Mouse (Mus musculus): Measurements from ENCODE around the gene Klf1. TPM values are rescaled to one million over a fixed set of nuclear protein-coding genes. Genes with fewer than 3 reads are reported as not detected.

Klf1 gene
- polyA plus RNA-seq, 1 experiment from 2014 or later = 1.1 TPM

- Histone ChIP-seq H3K27ac (no peak overlapping the region), H3K4me3 (replicated peaks; ENCODE audit: low read depth, low read length) (no peak overlapping the region; the same call in 1 of the 2 replicates), H3K4me1 (replicated peaks; ENCODE audit: insufficient read depth, low read length) (0 out of 2 replicates have a peak, but pooled peaks cover 6% of the 10 kb centered on the region), H3K9ac (ENCODE audit: low read depth, low read length) (no peak overlapping the region), H3K4me2 (ENCODE audit: low read length) (0 out of 2 replicates have a peak overlapping the region, but pooled peaks have one; percentile 68), H3K36me3 (ENCODE audit: insufficient read depth, low read length) (no peaks in the 10 kb centered on the region), H3K27me3 (ENCODE audit: insufficient read depth, low read length) (peaks cover 48% of the 10 kb centered on the region), H3K9me3 (replicated peaks; ENCODE audit: low read length) (no peaks in the 10 kb centered on the region)
- peak; percentile 11; the same call in 1 of the 2 replicates for ATAC-seq (replicated peaks; ENCODE audit: low FRiP score, low read depth)
- no peak for TF ChIP-seq CTCF (IDR thresholded peaks at IDR 0.05; ENCODE audit: low read depth)
- no peak for DNase-seq (ENCODE audit: low spot score)
- 6% methylated on average over 11 of the region's 11 CpGs for WGBS
Measured at GRCm38 (mm10) chr8:84945235-84945632, 43.5 kb downstream of the Klf1 start.

DNA sequence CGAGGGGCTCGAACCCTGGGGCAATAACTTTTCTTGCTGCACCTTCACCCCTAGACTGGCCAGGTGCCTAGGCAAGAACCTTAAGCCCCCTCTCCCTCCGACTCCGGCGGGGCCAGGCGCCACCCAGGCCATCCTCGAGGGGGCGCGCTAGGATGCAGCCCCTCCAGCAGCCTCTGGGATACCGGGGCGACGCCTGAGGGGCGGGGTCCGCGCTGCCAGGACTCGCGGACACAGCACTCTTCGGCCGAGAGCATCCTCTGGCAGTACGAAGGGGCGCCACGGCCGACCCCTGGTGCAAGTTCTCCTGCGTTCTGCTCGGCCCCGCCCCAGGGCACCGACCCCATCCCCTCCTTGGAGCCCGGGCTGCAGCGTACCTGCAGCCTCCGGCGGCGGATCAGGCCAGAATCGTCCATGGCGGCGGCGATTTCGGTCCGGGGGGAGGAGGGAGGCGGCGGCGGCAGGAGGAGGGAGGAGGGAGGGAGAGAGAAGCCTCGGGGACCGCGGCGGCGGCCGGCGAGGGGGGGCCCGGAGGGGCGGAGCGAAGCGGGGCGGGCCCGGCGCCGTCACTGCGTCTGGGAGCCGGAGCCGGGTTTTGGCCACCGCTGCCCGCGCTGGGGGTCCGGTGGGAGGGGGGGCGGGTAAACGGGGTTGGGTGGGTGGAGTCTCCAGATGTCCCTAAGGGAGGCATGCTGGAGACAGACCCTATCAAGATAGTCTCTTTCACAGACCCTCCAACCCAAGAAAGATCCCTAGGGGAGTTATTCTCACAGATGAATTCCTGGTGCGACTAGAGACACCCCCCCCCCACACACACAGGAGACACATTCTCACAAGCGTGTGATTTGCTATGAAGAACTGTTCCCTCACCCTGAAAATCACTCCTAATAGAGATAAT is 44.2 kb downstream of the Klf1 start:
- Histone ChIP-seq H3K27me3 (ENCODE audit: insufficient read depth, low read length) (peaks cover 52% of the 10 kb centered on the region), H3K27ac (no peak overlapping the region), H3K4me1 (replicated peaks; ENCODE audit: insufficient read depth, low read length) (0 out of 2 replicates have a peak, but pooled peaks cover 6% of the 10 kb centered on the region), H3K4me3 (replicated peaks; ENCODE audit: low read depth, low read length) (peak overlapping the region; percentile 34), H3K9me3 (replicated peaks; ENCODE audit: low read length) (no peaks in the 10 kb centered on the region), H3K36me3 (ENCODE audit: insufficient read depth, low read length) (no peaks in the 10 kb centered on the region), H3K4me2 (ENCODE audit: low read length) (peak overlapping the region; percentile 68), H3K9ac (ENCODE audit: low read depth, low read length) (no peak overlapping the region)
- TF ChIP-seq CTCF (IDR thresholded peaks at IDR 0.05; ENCODE audit: low read depth) = no peak
- ATAC-seq (replicated peaks; ENCODE audit: low FRiP score, low read depth) = 0 out of 2 replicates have a peak, but pooled peaks have one; percentile 25
- no peak for DNase-seq (ENCODE audit: low spot score)
- WGBS = under 1% methylated on average over 43 of the region's 67 CpGs

DNA sequence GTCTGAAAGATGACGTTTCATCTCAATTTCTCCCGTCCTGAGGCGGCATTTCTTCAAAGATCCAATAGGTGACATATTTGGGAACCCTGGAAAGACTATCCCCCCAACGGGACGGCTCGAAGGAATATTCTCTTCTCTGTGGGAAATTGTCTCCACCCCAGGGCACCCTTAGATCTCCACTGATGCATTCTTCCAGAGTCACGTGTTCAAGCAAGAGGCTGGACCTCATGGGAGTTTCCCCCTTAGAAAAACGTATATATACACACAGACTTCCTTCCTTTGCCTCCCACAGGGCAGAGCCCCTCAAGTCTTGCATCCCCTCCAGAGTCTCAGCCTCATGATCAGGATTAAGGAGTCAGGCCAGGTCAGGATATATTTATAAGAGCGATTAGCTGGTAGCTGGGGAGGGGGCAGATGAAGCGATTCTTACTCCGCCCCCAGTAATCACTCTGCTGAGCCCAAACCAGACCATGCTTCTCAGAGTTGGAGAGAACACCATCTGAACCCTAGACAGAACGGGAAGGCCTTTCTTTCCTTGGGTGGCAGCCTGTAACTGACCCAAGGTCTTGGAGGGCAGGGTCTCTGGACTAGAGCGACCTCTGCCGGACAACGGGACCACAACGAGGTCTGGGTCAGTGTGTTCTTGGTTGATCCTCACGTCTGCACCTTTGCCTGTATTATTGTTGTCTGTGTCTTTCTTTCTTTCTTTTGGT is 45.0 kb downstream of the Klf1 start, which contains the start of gene Rtbdn:
TSS of gene Rtbdn (plus strand) at position 464 of the 713 bp plus-strand sequence.
- 7% methylated on average over 17 of the region's 17 CpGs for WGBS
- Histone ChIP-seq H3K27me3 (ENCODE audit: insufficient read depth, low read length) (peaks cover 52% of the 10 kb centered on the region), H3K9ac (ENCODE audit: low read depth, low read length) (no peak within 1 kb of the TSS), H3K4me3 (replicated peaks; ENCODE audit: low read depth, low read length) (peak within 1 kb of the TSS; percentile 34), H3K4me1 (replicated peaks; ENCODE audit: insufficient read depth, low read length) (0 out of 2 replicates have a peak, but pooled peaks cover 6% of the 10 kb centered on the region), H3K4me2 (ENCODE audit: low read length) (peak within 1 kb of the TSS; percentile 68), H3K27ac (no peak within 1 kb of the TSS), H3K36me3 (ENCODE audit: insufficient read depth, low read length) (no peaks in the 10 kb centered on the region), H3K9me3 (replicated peaks; ENCODE audit: low read length) (no peaks in the 10 kb centered on the region)
- peak; percentile 24; the same call in 1 of the 2 replicates for TF ChIP-seq CTCF (IDR thresholded peaks at IDR 0.05; ENCODE audit: low read depth)
- DNase-seq (ENCODE audit: low spot score) (no peak), ATAC-seq (replicated peaks; ENCODE audit: low FRiP score, low read depth) (no peak)

DNA sequence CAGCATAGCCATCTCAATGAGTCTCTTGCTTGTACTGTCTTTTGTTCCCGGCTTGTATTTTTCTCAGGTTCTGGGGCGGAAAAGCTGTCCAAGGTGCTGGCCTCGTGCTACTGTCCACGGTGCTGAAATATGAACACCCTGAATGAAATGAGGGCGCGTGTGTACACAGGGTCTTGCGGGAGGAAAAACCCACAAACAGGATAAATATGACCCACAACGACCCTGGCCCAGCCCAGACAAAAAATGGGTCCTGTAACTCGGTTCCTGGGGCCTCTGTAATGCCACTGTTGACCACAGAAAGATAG is 45.5 kb downstream of the Klf1 start:
- Histone ChIP-seq H3K9ac (ENCODE audit: low read depth, low read length) (no peak overlapping the region), H3K4me3 (replicated peaks; ENCODE audit: low read depth, low read length) (no peak overlapping the region), H3K27me3 (ENCODE audit: insufficient read depth, low read length) (peaks cover 52% of the 10 kb centered on the region), H3K36me3 (ENCODE audit: insufficient read depth, low read length) (no peaks in the 10 kb centered on the region), H3K27ac (no peak overlapping the region), H3K9me3 (replicated peaks; ENCODE audit: low read length) (no peaks in the 10 kb centered on the region), H3K4me1 (replicated peaks; ENCODE audit: insufficient read depth, low read length) (0 out of 2 replicates have a peak, but pooled peaks cover 6% of the 10 kb centered on the region), H3K4me2 (ENCODE audit: low read length) (no peak overlapping the region)
- peak; percentile 72 for DNase-seq (ENCODE audit: low spot score)
- TF ChIP-seq CTCF (IDR thresholded peaks at IDR 0.05; ENCODE audit: low read depth) = no peak
- ATAC-seq (replicated peaks; ENCODE audit: low FRiP score, low read depth) = no peak
- 13% methylated on average over 9 of the region's 9 CpGs for WGBS

GRCm38 (mm10) chr8:84949753-84950152 is 48.0 kb downstream of the Klf1 start:
- H3K9ac ChIP-seq (ENCODE audit: low read depth, low read length) = no peak overlapping the region
- DNase-seq (ENCODE audit: low spot score) = no peak
- peaks cover 42% of the 10 kb centered on the region for H3K27me3 ChIP-seq (ENCODE audit: insufficient read depth, low read length)
- H3K36me3 ChIP-seq (ENCODE audit: insufficient read depth, low read length) = no peaks in the 10 kb centered on the region
- no peak for ATAC-seq (replicated peaks; ENCODE audit: low FRiP score, low read depth)
- 0 out of 2 replicates have a peak, but pooled peaks cover 6% of the 10 kb centered on the region for H3K4me1 ChIP-seq (replicated peaks; ENCODE audit: insufficient read depth, low read length)
- 0 out of 2 replicates have a peak, but pooled peaks have one; percentile 4 for TF ChIP-seq CTCF (IDR thresholded peaks at IDR 0.05; ENCODE audit: low read depth)
- 22% methylated on average over 12 of the region's 12 CpGs for WGBS
- no peak overlapping the region for H3K4me3 ChIP-seq (replicated peaks; ENCODE audit: low read depth, low read length)
- H3K27ac ChIP-seq = no peak overlapping the region
- no peak overlapping the region for H3K4me2 ChIP-seq (ENCODE audit: low read length)
- H3K9me3 ChIP-seq (replicated peaks; ENCODE audit: low read length) = no peaks in the 10 kb centered on the region

- peaks cover 16% of the 10 kb centered on the region for H3K27me3 ChIP-seq (ENCODE audit: insufficient read depth, low read length)
- no peaks in the 10 kb centered on the region for H3K4me1 ChIP-seq (replicated peaks; ENCODE audit: insufficient read depth, low read length)
- no peaks in the 10 kb centered on the region; the same call in 1 of the 2 replicates for H3K36me3 ChIP-seq (ENCODE audit: insufficient read depth, low read length)
- no peak overlapping the region for H3K27ac ChIP-seq
- no peaks in the 10 kb centered on the region for H3K9me3 ChIP-seq (replicated peaks; ENCODE audit: low read length)
- TF ChIP-seq CTCF (IDR thresholded peaks at IDR 0.05; ENCODE audit: low read depth) = no peak
- 9% methylated on average over 18 of the region's 18 CpGs for WGBS
- H3K4me3 ChIP-seq (replicated peaks; ENCODE audit: low read depth, low read length) = no peak overlapping the region
- no peak overlapping the region for H3K4me2 ChIP-seq (ENCODE audit: low read length)
- DNase-seq (ENCODE audit: low spot score) (peak; percentile 25), ATAC-seq (replicated peaks; ENCODE audit: low FRiP score, low read depth) (no peak)
- H3K9ac ChIP-seq (ENCODE audit: low read depth, low read length) = no peak overlapping the region
Measured at GRCm38 (mm10) chr8:84952612-84953255, 51.0 kb downstream of the Klf1 start.

Small RNA genes within 50 kb of the gene (microRNA-seq; reads per million reads assigned to microRNA genes)
- not detected for gene Gm24197
- 1.6 reads per million for gene Mir7069

Other genes starting within 250 kb of the Klf1 start
- 77.4 and 83.8 TPM in 2 replicates for gene Ier2, start 239.1 kb upstream of the Klf1 start, polyA plus RNA-seq (2015; fragmentation: Nextera tagmentation; extraction: Ambion mirVana)
- 55.3 and 56.1 TPM in 2 replicates for gene Trmt1, start 215.6 kb upstream of the Klf1 start, polyA plus RNA-seq (2015; fragmentation: Nextera tagmentation; extraction: Ambion mirVana)
- 15.9 and 16.1 TPM in 2 replicates for gene Nacc1, start 214.1 kb upstream of the Klf1 start, polyA plus RNA-seq (2015; fragmentation: Nextera tagmentation; extraction: Ambion mirVana)
- gene Lyl1, start 200.5 kb upstream of the Klf1 start, polyA plus RNA-seq (2015; fragmentation: Nextera tagmentation; extraction: Ambion mirVana) = 6.1 and 6.4 TPM in 2 replicates
- 1.9 and 2.5 TPM in 2 replicates for gene G430095P16Rik, start 178.9 kb upstream of the Klf1 start, polyA plus RNA-seq (2015; fragmentation: Nextera tagmentation; extraction: Ambion mirVana)
- gene Nfix, start 101.6 kb upstream of the Klf1 start, polyA plus RNA-seq (2015; fragmentation: Nextera tagmentation; extraction: Ambion mirVana) = 21.1 and 22.3 TPM in 2 replicates
- 7.0 and 7.4 TPM in 2 replicates for gene Dand5, start 79.1 kb upstream of the Klf1 start, polyA plus RNA-seq (2015; fragmentation: Nextera tagmentation; extraction: Ambion mirVana)
- 51.0 and 54.3 TPM in 2 replicates for gene Gadd45gip1, start 70.4 kb upstream of the Klf1 start, polyA plus RNA-seq (2015; fragmentation: Nextera tagmentation; extraction: Ambion mirVana)
- gene Rad23a, start 61.3 kb upstream of the Klf1 start, polyA plus RNA-seq (2015; fragmentation: Nextera tagmentation; extraction: Ambion mirVana) = 97.1 and 98.9 TPM in 2 replicates
- gene Calr, start 55.0 kb upstream of the Klf1 start, polyA plus RNA-seq (2015; fragmentation: Nextera tagmentation; extraction: Ambion mirVana) = 644 and 753 TPM in 2 replicates
- 68.2 and 74.7 TPM in 2 replicates for gene Farsa, start 44.9 kb upstream of the Klf1 start, polyA plus RNA-seq (2015; fragmentation: Nextera tagmentation; extraction: Ambion mirVana)
- gene Syce2, start 29.8 kb upstream of the Klf1 start, polyA plus RNA-seq (2015; fragmentation: Nextera tagmentation; extraction: Ambion mirVana) = 43.0 and 45.7 TPM in 2 replicates
- 59.2 and 67.6 TPM in 2 replicates for gene Gcdh, start 8.0 kb upstream of the Klf1 start, polyA plus RNA-seq (2015; fragmentation: Nextera tagmentation; extraction: Ambion mirVana)
- 12.3 and 13.2 TPM in 2 replicates for gene Dnase2a, start 6.6 kb downstream of the Klf1 start, polyA plus RNA-seq (2015; fragmentation: Nextera tagmentation; extraction: Ambion mirVana)
- 0.04 and 0.08 TPM in 2 replicates for gene Mast1, start 35.4 kb downstream of the Klf1 start, polyA plus RNA-seq (2015; fragmentation: Nextera tagmentation; extraction: Ambion mirVana)
- 0.09 TPM in 1 of 2 replicates, not detected in the other for gene Rtbdn, start 45.1 kb downstream of the Klf1 start, polyA plus RNA-seq (2015; fragmentation: Nextera tagmentation; extraction: Ambion mirVana)
- gene Gm49661, start 67.5 kb downstream of the Klf1 start, polyA plus RNA-seq (2015; fragmentation: Nextera tagmentation; extraction: Ambion mirVana) = not detected in 2 replicates
- 729 and 747 TPM in 2 replicates for gene Prdx2, start 67.7 kb downstream of the Klf1 start, polyA plus RNA-seq (2015; fragmentation: Nextera tagmentation; extraction: Ambion mirVana)
- gene Rnaseh2a, start 67.8 kb downstream of the Klf1 start, polyA plus RNA-seq (2015; fragmentation: Nextera tagmentation; extraction: Ambion mirVana) = 101 and 103 TPM in 2 replicates
- 22.7 and 27.7 TPM in 2 replicates for gene Junb, start 76.8 kb downstream of the Klf1 start, polyA plus RNA-seq (2015; fragmentation: Nextera tagmentation; extraction: Ambion mirVana)
- gene Hook2, start 88.7 kb downstream of the Klf1 start, polyA plus RNA-seq (2015; fragmentation: Nextera tagmentation; extraction: Ambion mirVana) = 30.2 and 32.0 TPM in 2 replicates
- not detected in 2 replicates for gene Best2, start 112.6 kb downstream of the Klf1 start, polyA plus RNA-seq (2015; fragmentation: Nextera tagmentation; extraction: Ambion mirVana)
- 116 and 125 TPM in 2 replicates for gene Asna1, start 123.4 kb downstream of the Klf1 start, polyA plus RNA-seq (2015; fragmentation: Nextera tagmentation; extraction: Ambion mirVana)
- 120 and 131 TPM in 2 replicates for gene Trir, start 124.9 kb downstream of the Klf1 start, polyA plus RNA-seq (2015; fragmentation: Nextera tagmentation; extraction: Ambion mirVana)
- gene Tnpo2, start 135.0 kb downstream of the Klf1 start, polyA plus RNA-seq (2015; fragmentation: Nextera tagmentation; extraction: Ambion mirVana) = 19.0 and 19.4 TPM in 2 replicates
- gene Fbxw9, start 158.1 kb downstream of the Klf1 start, polyA plus RNA-seq (2015; fragmentation: Nextera tagmentation; extraction: Ambion mirVana) = 35.2 and 38.5 TPM in 2 replicates
- gene Gm5741, start 166.1 kb downstream of the Klf1 start, polyA plus RNA-seq (2015; fragmentation: Nextera tagmentation; extraction: Ambion mirVana) = not detected in 2 replicates
- gene Dhps, start 169.8 kb downstream of the Klf1 start, polyA plus RNA-seq (2015; fragmentation: Nextera tagmentation; extraction: Ambion mirVana) = 55.7 and 59.7 TPM in 2 replicates
- gene Wdr83os, start 178.8 kb downstream of the Klf1 start, polyA plus RNA-seq (2015; fragmentation: Nextera tagmentation; extraction: Ambion mirVana) = 152 and 156 TPM in 2 replicates
- gene Wdr83, start 179.4 kb downstream of the Klf1 start, polyA plus RNA-seq (2015; fragmentation: Nextera tagmentation; extraction: Ambion mirVana) = 33.8 and 36.7 TPM in 2 replicates
- 40.1 and 42.3 TPM in 2 replicates for gene Man2b1, start 181.3 kb downstream of the Klf1 start, polyA plus RNA-seq (2015; fragmentation: Nextera tagmentation; extraction: Ambion mirVana)
- 1.4 and 2.0 TPM in 2 replicates for gene Zfp791, start 221.2 kb downstream of the Klf1 start, polyA plus RNA-seq (2015; fragmentation: Nextera tagmentation; extraction: Ambion mirVana)
- gene Cks1brt, start 250.0 kb downstream of the Klf1 start, polyA plus RNA-seq (2015; fragmentation: Nextera tagmentation; extraction: Ambion mirVana) = not detected in 2 replicates